Mouse (Mus musculus) megakaryocyte, embryonic 14.5 days (primary cell): ENCODE results near the gene Insl6.

Experiments used
- FLI1 ChIP-seq: IDR thresholded peaks from 2 replicates; pipeline ENCODE4 v1.6.1; 2012; ENCODE audit warnings: low read length, inconsistent platforms, mixed read lengths
- GATA1 ChIP-seq: IDR thresholded peaks from 3 replicates; pipeline ENCODE4 v1.6.1; 2012; ENCODE audit warnings: mixed read lengths, low read length, inconsistent platforms, borderline replicate concordance

DNA sequence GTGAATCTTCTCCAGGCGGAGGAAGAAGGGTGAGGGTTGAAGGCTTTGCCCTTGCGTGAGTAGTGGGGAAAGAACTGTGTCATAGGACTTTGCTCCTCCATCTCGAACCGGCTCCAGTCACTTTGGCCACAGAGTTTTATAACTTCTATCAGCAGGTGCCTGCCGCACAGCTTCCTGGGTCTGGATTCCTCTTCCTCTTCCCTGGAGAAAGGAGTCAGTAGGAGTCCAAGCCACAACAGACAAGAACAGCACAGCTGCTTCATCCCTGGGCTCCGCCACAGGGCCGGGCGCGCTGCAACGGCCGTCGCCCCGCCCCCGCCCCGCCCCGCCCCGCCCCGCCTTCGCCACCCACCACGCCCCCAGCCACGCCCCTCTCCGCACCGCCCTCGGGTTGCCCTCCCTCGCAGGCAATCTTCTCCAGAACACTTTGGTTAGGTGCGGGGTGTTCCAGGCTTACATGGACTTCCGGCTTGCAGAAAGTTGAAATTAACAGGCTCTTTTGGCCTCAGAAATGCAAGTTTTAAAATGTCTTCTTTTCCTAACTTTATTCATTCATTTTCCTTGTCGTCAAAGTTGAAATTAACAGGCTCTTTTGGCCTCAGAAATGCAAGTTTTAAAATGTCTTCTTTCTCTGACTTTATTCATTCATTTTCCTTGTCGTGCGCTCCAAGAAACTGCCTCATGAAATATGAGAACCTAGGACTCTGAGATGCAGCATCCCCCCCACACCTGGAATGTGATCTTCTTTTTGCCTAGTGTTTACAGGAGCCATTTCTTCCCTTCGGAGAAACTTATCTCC is at the start of gene Insl6:
- TF ChIP-seq FLI1 (no peak), GATA1 (no peak)
